Mouse (Mus musculus): ENCODE results near the gene 6430550D23Rik.

6430550D23Rik gene

DNA sequence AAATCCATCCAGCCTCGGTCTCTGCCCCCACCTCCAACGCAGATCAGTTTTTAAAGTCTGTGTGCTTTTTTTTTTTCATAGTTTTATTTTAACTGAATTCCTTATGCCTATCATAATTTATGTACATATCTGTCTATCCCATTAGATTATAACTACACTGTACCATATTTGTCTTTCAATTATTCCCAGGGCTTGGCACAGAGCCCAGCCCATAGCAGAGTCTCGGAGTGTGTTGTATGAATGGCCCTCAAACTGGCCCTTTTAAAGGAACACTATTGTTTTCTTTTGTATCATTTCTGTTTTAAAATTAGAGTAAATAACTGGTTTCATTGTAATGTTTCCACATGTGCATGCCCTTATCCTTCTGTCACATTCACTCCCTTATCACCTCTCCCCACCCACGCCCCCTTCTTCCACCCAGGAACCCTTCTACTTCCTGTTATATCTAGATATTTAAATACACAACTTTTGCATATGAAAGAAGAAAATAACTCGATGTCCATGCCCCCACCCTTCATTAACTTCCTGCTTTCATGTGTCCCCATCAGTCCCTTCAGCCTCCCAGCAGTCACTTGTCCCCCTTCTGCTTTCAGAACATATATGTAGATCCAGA lies 60.3 kb downstream of the 6430550D23Rik start:
- WGBS, result 50% methylated on average over 5 of the region's 5 CpGs

- WGBS, result 31% methylated on average over 4 of the region's 4 CpGs
Observed at GRCm38 (mm10) chr2:155946499-155946898, 61.3 kb downstream of the 6430550D23Rik start.

DNA sequence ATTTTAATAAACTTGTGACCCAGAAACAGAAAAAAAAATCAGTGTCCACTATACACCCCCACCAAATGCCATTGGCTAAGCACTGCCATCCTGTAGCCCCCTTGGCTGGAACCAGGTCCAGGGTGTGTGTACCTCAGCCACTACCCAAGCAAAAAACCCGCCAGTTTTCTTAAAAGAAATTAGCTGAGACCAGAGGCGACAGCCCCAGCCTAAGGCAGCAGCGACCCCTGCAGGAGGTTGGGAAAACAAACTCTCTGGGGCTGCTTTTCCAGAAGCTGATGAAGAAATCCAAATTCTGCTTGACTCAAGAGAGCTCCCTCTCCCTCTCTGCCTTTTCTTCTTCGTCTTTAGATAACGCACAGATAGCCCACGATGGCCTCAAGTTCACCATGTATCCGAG lies 61.7 kb downstream of the 6430550D23Rik start:
- 2% methylated on average over 7 of the region's 7 CpGs for WGBS

DNA sequence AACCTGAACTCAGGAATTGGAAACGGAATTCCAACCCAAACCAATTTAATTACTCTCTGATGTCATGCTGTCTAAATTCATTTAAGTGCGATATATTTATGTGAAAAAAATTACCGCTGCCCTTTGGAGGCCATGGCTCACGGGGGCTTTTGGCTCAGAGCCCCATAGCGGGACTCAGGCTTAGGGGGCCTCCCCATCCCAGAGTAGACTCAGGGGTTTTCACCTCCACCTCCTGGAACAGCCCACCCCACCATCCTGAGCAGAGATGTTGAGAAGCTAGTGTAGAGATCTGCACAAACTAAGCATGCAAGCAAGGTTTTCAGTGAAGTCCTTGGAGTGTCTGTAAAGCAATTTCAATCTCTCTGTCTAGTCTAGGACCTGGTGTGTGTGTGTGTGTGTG lies 62.2 kb downstream of the 6430550D23Rik start:
- WGBS, result 43% methylated on average over 5 of the region's 5 CpGs

GRCm38 (mm10) chr2:155945124-155945523 lies 62.7 kb downstream of the 6430550D23Rik start, which contains the start of gene Gdf5:
Gene Gdf5, minus strand, starts transcription at chr2:155945367.
- 17% methylated on average over 13 of the region's 13 CpGs for WGBS

- 71% methylated on average over 4 of the region's 4 CpGs for WGBS
Observed at GRCm38 (mm10) chr2:155944685-155945084, 63.1 kb downstream of the 6430550D23Rik start.

- 8% methylated on average over 8 of the region's 8 CpGs for WGBS
Observed at GRCm38 (mm10) chr2:155943463-155943862, 64.3 kb downstream of the 6430550D23Rik start.

GRCm38 (mm10) chr2:155941697-155942442 lies 65.9 kb downstream of the 6430550D23Rik start:
- 91% methylated on average over 40 of the region's 40 CpGs for WGBS

DNA sequence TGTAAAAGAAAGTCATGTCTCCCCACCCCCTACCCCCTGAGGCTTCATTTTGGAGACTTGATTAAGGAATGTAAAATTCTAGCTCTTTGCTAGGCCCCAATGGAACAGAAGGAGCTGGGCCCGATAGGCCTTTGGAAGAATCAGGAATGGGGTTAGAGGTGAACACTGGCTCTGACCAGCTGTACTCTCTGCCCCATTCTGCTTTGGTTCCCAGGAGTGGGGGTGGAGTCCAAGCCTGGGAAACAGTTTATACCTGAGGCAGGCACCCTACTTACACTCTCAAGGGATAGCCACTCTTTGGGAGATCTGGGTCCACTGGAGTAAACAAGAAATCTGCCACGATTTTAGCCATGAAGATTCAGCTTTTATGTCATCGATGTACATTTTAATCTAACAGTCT lies 67.1 kb downstream of the 6430550D23Rik start, which contains the start of gene Gm15557:
Gene Gm15557, plus strand, starts transcription at position 48 of the 400 bp plus-strand sequence.
- 92% methylated on average over 3 of the region's 3 CpGs for WGBS

GRCm38 (mm10) chr2:155939897-155940529 lies 67.8 kb downstream of the 6430550D23Rik start:
- WGBS, result 86% methylated on average over 7 of the region's 7 CpGs

- under 1% methylated on average over 38 of the region's 38 CpGs for WGBS
Observed at GRCm38 (mm10) chr2:155929531-155930442, 78.0 kb downstream of the 6430550D23Rik start, which contains the start of gene Uqcc1. Gene Uqcc1, minus strand, starts transcription at chr2:155930310.

GRCm38 (mm10) chr2:155928711-155929345 lies 78.9 kb downstream of the 6430550D23Rik start:
- 70% methylated on average over 7 of the region's 7 CpGs for WGBS

DNA sequence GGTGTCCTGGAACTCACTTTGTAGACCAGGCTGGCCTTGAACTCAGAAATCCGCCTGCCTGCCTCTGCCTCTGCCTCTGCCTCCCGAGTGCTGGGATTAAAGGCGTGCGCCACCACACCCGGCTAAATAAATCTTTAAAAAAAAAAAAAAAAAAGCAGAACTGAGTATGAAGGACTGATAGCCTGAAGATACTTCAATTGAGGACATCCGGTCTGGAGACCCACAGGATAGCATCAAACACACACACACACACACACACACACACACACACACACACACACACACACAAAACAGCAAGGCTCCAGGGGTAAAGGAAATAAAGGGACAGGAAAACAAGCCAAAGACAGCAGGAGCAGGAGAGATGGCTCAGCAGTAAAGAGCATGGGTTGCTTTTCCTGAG lies 82.6 kb downstream of the 6430550D23Rik start:
- 91% methylated on average over 6 of the region's 6 CpGs for WGBS
